Mouse (Mus musculus) MEL-GATA-1-ER (cell line): Measurements from ENCODE around the gene Prr22.
A peak's percentile ranks its signal among the peaks of the same experiment; 100 is the strongest.

ENCODE experiments used
- DNase-seq: peaks from one replicate; pipeline ENCODE4 v3.0.0-alpha.2; 2012; ENCODE audit warnings: low read depth; ENCODE audit errors: extremely low read depth

Prr22 gene

GRCm38 (mm10) chr17:56769950-56770349 is at the start of gene Prr22:
Gene Prr22 (plus strand): TSS chr17:56770250.
- DNase-seq = no peak

GRCm38 (mm10) chr17:56722441-56722840 is 47.6 kb upstream of the Prr22 start:
- DNase-seq = no peak

- no peak for DNase-seq
Observed at GRCm38 (mm10) chr17:56723419-56724161, 46.5 kb upstream of the Prr22 start.

GRCm38 (mm10) chr17:56727029-56727649 is 42.9 kb upstream of the Prr22 start:
- no peak for DNase-seq

GRCm38 (mm10) chr17:56727659-56728058 is 42.4 kb upstream of the Prr22 start:
- no peak for DNase-seq

- DNase-seq = no peak
Observed at GRCm38 (mm10) chr17:56728117-56728516, 41.9 kb upstream of the Prr22 start.

- DNase-seq = no peak
Observed at GRCm38 (mm10) chr17:56729151-56729550, 40.9 kb upstream of the Prr22 start.

- DNase-seq = no peak
Observed at GRCm38 (mm10) chr17:56729656-56730055, 40.4 kb upstream of the Prr22 start.

- DNase-seq = no peak
Observed at GRCm38 (mm10) chr17:56736534-56736933, 33.5 kb upstream of the Prr22 start.

- no peak for DNase-seq
Observed at GRCm38 (mm10) chr17:56738221-56738620, 31.8 kb upstream of the Prr22 start.

GRCm38 (mm10) chr17:56740118-56740787 is 29.8 kb upstream of the Prr22 start:
- DNase-seq = no peak

- DNase-seq = no peak
Observed at GRCm38 (mm10) chr17:56740788-56741160, 29.3 kb upstream of the Prr22 start.

- no peak for DNase-seq
Observed at GRCm38 (mm10) chr17:56744173-56744572, 25.9 kb upstream of the Prr22 start.

GRCm38 (mm10) chr17:56751404-56752072 is 18.5 kb upstream of the Prr22 start:
- no peak for DNase-seq

GRCm38 (mm10) chr17:56753452-56753851 is 16.6 kb upstream of the Prr22 start:
- DNase-seq = no peak

- no peak for DNase-seq
Observed at GRCm38 (mm10) chr17:56754271-56755185, 15.5 kb upstream of the Prr22 start.

GRCm38 (mm10) chr17:56756703-56757399 is 13.2 kb upstream of the Prr22 start:
- DNase-seq = no peak

GRCm38 (mm10) chr17:56757416-56758123 is 12.5 kb upstream of the Prr22 start, which contains the start of gene Nrtn:
Gene Nrtn (minus strand): TSS chr17:56757530.
- peak; percentile 37 for DNase-seq

- DNase-seq = no peak
Observed at GRCm38 (mm10) chr17:56758132-56758531, 11.9 kb upstream of the Prr22 start.

GRCm38 (mm10) chr17:56759261-56759660 is 10.8 kb upstream of the Prr22 start:
- DNase-seq = no peak
